Mouse (Mus musculus) Muller cell, postnatal 12 days (primary cell): ENCODE measurements around the gene Vdr.

Experiments
- DNase-seq: peaks from one replicate; pipeline ENCODE4 v3.0.0-alpha.2; 2015; ENCODE audit errors: inconsistent ontology term

Vdr gene

DNA sequence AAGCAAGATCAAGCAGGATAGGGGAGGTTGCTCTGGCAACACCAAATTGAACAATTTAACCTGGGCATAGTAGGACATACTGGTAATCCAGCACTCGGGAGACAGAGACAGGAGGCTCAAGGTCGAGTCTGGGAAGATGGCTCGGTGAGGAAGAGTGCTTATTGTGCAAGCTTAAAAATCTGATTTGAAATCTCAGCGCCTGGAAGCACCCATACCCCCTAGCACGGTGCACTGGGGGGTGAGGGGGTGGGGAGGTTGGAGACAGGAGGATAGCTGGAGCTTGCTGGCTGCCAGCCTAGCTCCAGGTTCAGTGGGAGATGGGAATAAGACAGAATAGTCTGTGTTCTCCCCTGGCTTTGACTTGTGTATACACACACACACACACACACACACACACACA, 9.9 kb upstream of the Vdr start:
- DNase-seq: no peak

DNA sequence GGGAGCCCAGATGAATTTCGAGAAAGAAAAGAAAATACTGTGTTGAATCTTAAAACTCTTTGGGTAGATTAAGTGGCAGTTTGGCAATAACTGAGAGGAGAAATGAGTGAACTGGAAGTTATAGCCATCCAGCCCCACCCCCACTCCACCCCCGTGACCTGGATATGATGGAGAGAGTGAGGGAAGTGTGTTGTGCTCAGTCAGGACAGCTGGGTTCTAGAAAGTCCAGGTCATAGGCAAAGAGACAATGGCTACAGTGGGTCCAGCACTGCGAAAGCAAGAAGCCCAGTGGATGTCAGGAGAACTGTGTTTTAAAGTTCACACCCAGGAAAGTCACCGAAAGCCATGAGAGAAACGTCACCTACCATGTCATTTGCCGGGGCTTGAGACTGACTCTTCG, 8.8 kb upstream of the Vdr start:
- no peak for DNase-seq

DNA sequence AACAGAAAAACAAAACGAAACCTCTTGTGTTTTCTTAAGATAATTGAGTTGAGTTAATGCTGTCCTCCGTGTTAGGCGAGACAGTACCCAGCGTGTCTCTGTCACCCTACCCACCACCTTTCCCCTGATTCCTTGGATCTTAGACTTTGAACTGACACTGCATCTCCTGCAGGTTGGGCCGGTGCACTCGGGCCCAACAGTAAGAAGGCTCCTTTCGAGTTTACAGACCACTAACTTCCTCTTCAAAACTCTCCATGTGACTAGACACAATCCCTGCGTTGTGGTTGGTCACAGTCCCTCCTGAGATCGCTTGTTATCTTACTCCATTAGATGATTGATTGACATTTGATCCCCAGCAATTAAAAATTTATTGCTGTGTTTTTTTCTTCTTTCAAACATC, 7.6 kb upstream of the Vdr start:
- DNase-seq: no peak

DNA sequence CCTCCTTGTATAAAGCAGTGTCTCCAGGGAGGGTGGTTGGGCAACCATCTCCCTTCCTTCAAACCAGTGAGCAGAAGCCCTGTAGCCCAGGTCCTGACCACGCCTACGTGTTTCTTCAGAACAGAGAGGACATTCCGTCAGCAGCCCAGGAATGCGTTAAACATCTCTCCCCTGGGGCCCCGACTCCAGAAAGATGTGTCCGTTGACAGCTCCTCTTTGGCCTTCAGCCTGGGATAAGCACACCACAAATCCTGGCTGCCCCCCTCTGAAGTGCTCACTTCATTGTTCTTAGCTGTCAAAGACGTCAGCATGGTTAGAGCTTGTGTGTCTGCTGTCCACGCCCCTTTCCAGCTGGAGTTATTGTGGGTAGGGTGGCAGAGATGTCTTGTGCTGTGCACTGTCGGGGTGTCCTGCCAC, 3.9 kb upstream of the Vdr start:
- peak; percentile 85 for DNase-seq

DNA sequence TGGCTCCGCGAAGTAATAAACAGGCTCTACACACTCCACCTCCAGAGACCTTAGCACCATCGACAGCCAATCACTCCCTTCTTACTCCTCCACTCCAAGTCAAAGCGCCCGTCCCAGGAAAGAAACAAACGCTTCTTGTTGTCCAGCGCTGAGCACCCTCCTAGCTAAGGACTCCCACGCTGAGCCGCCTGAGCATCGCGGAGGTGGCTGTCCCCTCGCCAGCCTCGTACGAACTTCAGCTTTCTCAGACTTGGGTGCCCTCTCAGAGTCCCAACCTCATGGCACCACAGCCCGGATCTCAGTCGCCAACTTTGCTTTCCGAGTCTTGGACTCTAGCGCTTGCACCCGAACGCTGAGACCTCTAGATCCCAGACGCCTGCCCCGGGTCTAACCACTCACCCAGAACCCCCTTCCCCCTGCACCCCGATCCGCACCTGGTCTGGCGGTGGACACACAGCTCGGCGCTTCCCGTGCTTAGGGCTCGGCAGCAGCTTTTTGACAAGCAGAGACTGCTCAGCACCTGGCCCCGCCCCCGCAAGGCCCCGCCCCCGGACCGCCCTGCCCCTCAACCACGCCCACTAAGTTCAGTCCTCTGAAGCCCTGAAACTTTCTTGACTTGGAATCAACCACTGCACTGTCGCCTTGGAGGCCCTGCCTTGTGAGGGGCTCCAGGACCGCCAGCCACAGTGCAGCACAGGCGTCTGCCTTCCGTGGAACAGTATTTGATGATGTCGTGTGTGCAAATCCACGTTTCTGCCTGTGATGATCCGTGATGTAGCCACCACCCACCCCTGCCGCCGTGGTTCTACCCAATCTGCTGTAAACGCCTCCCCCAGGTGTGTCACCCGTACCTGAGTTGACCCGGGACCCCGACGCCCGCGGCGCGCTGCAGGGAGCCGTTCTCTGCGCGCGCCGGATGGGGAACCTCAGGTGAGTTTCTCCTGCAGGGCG, 2.4 kb downstream of the Vdr start:
- peak; percentile 72 for DNase-seq

DNA sequence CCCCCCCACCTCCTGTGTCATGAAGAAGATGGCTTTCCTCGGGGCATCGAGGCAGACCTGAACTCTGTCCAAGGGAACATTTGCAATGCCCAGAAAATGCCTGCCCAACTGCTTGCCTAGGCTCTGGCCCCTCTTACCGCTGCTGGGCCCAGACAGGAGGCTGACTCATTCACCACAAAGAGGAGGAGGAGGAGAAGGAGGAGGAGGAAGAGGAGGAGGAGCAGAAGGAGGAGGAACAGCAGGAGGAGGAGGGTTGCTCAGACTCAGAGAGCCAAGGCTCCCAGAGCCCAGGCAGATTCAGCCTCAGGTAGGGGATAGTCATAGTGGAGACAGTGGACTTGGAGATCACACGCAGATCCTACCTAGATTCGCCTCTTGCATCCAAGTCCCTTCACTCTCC, 3.2 kb downstream of the Vdr start:
- DNase-seq: peak; percentile 66

DNA sequence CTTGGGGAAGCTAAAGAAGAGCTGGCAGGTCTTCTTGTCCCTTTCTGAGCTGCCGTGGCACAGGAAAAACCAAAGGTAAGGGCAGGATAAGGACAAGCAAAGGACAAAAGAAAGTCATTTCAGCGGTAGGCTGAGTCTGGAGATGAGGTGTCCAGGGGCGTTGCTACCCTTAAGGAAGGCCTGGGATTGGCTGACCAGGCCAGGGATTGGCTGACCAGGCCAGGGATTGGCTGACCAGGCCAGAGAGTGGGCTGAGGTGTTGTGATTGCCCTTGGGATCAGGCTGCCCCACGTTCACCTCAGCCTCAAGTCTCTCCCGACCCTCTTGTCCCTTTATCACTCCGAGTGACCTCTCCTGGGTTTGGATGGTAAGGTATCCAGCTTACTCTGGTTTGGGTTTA, 5.1 kb downstream of the Vdr start:
- DNase-seq: no peak

DNA sequence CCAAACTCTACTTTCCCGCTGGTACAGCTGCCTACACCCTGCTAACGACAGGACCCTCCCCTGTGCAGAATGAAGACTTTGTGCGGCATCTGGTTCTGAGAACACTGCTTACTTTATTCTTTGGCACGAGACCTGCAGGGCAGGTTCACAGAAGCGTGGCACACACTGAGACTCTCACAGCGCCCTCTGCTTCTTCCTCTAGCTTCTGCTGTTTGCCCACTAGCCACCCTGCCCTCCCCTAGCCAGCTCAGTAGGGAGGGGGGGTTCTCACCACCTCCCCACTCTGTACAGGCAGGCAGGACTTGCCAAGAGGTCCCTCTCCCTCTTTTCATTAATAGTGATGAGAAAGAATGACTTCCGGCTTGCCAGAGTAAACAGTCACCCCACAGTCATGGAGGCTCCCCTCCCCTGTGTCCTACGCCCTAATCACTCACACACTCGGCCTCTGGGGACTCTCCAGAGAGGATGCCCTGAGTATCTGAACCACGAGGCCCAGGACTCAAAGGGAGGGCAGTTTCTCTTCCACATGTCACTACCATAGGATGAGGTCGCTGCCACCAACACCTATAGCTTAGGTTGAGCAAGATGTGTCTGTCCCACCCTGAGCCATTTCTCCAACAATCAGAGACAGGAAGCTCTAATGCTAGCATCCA, 6.0 kb downstream of the Vdr start:
- no peak for DNase-seq

DNA sequence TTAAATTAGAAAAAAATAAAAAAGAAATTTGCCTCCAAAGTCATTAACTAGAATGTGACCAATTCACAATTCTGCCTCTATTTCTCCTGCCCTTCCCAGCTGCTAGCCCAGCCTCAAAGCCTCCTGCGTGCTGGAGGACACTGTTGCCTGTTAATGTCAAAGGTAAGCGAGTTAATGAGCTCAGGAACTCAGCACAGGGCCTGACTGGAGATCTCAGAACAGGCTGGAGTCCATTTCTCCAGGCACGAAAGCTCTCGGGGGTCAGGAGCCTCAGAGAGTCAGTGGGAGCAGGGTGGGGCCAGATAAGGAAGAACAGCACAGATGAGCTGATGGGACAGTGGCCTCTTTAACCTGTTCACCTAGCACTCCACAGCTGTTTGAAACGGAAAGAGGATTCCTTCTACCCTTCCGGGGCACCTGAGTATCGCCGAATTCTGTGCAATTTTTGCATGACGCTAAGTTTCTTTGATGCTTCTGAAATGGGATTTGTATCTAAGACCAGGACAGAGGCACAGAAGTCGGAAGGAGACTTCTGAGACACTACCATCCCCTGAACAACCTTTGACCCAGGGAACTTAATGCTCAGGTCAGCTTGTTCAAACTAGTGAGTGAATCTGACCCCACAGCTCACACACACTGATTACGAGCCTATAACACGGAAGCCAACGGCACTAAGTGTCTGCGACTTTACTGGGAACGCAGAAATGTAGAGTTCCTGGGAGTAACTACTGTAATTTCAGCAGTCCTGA, 7.0 kb downstream of the Vdr start:
- DNase-seq: no peak

DNA sequence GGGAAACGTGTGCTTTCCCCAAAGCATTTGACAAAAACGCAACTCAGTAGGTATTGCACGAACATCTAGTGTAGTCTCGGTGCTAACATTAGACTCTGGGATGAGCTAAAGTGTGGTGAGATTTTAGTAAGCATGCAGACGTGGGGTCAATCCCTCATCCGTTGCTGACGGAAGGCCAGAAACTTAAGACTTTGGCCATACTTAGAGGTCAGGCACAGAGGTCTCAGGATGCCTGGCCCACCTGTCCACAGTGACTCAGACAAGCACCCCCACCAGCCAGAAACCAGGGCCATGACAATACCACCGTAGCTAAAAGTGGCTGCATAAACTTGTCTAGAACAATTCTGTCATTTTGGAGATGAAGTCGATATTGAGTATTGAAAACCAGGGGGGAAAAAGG, 9.4 kb downstream of the Vdr start:
- DNase-seq: no peak

DNA sequence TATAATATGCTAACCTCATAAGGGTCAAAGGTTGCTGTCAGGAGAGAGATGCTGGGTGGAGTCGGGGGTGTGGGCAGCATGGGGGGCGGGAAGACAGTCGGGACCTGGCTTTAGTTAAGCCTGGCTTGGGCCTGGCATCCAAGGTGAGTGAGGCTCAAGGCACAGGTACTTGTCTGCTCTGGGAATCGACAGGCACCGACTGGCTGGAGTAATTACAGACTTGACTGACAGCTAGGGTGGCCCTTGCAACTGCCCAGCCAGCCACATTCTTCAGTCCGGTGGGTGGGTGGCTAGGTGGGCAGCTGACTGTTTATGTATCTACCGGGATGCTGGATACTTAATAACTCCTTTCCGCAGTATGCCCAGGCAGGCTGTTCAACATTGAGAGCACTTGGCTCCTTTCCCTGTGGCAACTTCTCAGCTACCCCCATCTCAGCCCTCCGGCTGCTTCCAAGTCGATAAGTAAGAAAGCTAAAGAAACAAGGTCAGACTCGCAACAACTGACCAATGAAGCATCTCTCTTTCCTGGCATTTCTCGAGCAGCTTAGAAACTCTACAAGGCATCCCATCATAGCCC, 10.0 kb downstream of the Vdr start:
- no peak for DNase-seq

DNA sequence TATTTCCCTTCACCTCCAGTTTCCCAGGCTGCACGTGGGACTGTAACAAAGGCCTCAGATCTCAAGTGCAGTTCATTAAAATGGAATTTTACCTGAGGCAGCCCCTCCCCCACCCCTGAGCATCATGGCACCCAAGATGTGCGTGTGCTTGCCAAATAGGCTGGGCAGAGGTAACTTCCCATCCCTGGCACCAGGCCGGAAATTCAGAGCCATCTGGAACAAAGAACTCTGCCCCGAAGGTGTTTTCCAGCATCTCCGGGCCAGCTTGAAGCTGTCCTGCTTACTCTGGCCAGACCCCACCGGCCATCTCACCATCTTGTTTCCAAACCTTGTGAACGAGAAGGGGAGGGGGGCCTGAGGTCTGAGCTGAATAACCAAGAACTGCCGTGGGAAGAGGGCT, 10.7 kb downstream of the Vdr start:
- no peak for DNase-seq

DNA sequence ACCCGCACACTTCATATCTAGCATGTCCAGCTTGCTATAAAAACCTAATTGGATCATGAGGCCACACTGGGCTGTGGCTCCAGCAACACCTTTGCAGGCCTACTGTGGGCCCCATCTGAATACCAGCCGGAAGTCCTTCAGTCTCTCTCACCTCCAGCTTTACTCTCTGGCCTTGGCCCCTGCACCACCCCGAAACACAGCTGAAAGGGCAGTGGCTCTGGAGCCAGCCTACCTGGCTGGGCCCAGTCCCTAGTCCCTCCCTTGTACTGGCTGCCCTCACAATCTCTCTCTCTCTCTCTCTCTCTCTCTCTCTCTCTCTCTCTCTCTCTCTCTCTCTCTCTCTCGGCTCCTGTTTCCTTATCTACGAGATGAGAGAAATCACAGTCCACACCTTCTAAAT, 11.6 kb downstream of the Vdr start:
- no peak for DNase-seq

DNA sequence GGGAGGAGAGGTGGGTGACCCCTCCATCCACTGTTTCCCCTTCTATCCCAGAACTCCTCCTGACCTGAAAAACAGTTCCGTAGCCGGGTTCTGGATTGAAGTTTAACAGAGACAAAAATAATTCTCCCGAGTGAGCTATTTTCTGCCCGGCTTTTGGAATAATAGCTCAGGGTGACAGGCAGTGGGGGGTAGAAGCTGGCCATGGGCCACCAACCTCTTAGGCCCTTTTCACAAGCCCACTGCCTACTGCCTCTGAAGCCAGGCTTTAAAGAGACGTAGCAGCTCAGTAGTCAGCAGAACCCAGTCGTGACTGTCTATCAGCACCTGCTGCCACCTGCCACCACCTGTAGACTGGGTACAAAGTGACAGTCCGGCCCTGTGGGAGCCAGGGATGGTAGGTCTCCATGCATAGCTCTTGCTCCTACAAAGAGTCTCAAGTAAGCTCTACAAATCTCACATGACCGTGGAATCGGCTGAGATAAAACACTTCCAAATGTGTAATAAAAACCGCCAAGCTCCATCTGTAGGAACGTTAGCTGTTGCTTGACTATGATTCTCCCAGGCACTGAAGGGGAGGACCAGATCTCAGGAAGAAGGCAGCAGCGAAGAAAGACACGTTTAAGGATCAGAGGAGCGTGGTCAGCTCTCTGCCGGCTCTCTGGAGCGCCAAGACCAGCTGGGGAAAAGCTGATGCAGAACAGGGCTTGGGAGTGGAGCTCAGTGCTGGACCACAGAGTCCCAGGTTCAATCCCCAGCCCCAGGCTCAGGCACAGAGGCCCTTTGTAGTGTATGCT, 13.4 kb downstream of the Vdr start:
- no peak for DNase-seq

DNA sequence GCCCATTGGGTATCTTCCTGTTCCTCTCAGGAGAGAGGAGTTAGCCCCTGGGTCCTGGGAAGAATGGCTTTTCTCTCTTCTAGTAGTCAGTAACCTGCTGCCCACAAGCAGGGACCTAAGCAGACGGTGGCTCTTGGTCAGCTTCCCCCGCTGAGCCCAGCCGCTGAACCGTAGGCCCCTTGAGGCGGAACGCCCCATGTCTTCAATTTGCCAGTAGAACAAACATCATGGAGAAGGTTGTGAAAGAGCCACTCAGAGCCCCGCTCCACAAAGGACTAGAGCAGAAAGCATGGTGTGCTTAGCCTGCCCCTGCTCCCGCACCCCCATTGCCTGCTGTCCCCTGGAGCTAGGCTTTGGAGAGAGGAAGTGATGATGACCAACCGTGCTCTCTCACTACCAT, 14.1 kb downstream of the Vdr start:
- no peak for DNase-seq

DNA sequence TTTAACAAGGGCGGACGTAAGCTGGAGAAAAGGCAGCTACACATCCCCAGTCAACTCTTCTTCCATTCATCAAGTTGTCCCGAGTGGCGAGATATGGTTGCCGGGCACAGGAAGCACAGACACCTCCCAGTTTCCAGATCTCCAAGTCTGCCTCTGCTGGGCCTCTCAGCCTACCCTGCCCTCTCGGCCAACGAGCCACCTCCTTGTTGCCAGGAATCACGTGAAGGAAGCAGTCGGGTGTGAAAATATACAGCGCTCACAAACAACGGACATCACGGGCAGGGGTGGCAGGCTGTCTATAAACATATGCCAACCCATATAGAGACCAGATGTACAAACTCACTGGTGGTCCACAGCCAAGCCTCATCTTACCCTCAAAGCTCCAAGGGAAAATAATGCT, 14.6 kb downstream of the Vdr start:
- no peak for DNase-seq

DNA sequence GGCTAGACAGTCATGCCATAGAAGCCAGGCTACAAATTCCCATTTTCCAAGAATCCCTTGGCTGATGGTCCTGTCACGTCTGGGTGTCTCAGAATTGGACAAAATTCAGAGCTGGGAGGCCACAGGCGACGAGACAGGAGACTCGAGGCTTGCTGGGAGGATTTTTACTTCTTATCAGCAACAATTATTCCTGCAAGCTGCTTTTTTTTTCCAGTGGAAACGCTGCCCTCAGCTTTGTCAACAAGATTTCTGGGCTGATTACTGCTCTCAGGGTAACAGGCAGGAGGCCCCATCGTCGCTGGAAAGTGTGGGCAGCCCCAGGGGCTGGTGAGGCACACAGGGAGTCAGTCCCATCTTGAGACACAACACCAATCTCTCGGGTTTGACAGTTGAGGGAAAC, 17.9 kb downstream of the Vdr start:
- no peak for DNase-seq

DNA sequence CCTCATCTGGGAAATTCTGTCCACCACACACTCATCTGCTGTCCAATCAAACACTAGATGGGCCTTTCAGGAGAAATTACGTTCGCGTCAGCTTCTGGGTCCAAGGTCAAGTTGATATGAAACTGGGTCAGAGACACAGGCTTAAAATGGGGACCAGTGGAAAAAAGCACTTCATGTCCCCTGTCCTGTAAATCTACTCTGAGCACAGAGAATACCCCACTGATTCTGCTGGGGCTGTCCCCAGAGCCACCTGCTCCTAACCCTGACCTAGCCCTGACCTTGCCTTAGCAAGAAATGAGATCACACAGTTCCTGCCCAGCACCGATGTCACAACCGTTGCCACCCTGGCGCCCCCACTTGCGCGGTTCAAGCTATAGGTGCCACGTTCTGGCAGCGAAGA, 20.0 kb downstream of the Vdr start:
- no peak for DNase-seq

DNA sequence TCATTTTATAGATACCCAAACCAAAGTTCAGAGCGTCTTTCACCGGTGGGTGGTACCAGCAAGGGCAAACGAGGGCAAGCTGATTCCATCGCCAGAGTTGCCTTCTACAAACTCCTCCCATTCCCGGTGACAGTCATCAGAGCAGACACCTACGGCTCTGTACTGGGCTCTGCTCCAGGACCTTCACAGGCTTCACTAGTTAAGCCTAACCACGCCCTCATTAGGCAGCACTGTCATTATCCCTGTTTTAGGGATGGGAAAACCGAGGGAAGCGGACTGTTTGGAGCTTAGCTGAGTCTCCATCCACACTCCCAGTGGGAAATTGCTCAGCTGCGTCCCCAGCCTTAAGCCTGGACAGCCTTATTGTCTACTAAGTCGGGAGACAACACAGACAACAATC, 20.4 kb downstream of the Vdr start:
- DNase-seq: peak; percentile 51

DNA sequence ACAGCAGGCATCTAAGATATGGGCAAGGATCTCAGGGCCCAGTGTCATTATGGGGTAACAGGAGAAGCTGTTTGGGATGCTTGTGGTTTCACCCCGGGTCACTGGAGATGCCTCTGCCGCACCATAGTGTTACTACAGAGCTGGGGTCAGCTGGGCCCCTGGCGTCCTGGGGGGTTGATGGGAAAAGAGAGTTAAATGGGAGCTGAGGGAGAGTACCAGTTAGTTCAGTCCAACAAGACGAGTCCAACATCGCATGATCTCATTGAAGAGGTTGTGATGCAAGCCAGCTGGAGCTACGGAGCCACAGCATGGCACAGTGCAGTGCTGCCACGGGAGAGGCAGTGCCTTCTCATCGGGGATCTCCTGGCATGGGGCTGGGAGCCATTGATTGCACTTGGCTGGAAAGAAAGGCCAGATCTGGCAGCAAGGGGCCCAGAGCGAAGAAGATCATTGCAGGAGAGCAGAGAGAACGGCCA, 22.9 kb downstream of the Vdr start:
- DNase-seq: peak; percentile 92

DNA sequence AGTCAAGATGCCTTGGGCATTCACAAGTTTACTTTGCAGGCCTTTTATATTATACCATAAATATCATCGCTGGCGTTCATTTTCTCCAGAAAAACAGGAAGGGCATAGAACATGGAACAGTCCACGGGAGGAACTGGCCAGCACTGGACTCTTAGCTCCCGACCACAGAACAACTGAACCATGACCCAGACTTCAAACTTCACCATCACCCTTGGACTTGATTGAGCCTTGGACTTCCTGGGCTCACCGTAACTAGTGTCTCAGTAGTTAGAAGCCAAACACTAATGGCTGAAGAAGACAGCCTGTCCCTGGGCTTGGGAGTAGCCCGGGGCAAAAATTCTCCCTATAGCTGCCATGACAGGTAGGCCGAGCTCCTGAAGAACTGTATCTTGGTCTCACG, 29.0 kb downstream of the Vdr start:
- no peak for DNase-seq
